Mouse (Mus musculus) liver, adult 2 months (tissue): ENCODE data around the gene Creb3l1. TPM values are rescaled to one million over a fixed set of nuclear protein-coding genes. Genes with fewer than 3 reads are reported as not detected.
A peak's percentile ranks its signal among the peaks of the same experiment; 100 is the strongest.

Experiments
- DNase-seq: peaks from one replicate; pipeline ENCODE4 v3.0.0-alpha.2; 2011; ENCODE audit warnings: low read depth, low spot score; ENCODE audit errors: extremely low read depth
- H3K27ac ChIP-seq: fragments of 200-500 bp; replicated peaks from 2 replicates; pipeline ENCODE4 v1.5.1; 2012; ENCODE audit warnings: low read depth, mild to moderate bottlenecking, control low read depth, inconsistent platforms, low read length; ENCODE audit not compliant: insufficient read depth
- H3K27me3 ChIP-seq: fragments of 200-500 bp; 2 replicates; pipeline ENCODE4 v1.6.1; 2012; ENCODE audit warnings: mild to moderate bottlenecking, moderate library complexity, low read length, inconsistent platforms; ENCODE audit not compliant: control insufficient read depth, insufficient read depth
- H3K36me3 ChIP-seq: fragments of 200-500 bp; 2 replicates; pipeline ENCODE4 v1.6.1; 2012; ENCODE audit warnings: low read length, inconsistent platforms; ENCODE audit not compliant: control insufficient read depth, insufficient read depth
- H3K4me1 ChIP-seq: fragments of 200-500 bp; 2 replicates; pipeline ENCODE4 v1.6.1; 2011; ENCODE audit warnings: low read length; ENCODE audit not compliant: control insufficient read depth, insufficient read depth
- H3K4me3 ChIP-seq: fragments of 200-500 bp; 2 replicates; pipeline ENCODE4 v1.5.1; 2011; ENCODE audit warnings: low read depth, mild to moderate bottlenecking, control low read depth, low read length, moderate library complexity; ENCODE audit not compliant: insufficient read depth
- H3K79me2 ChIP-seq: fragments of 200-500 bp; 2 replicates; pipeline ENCODE4 v1.6.1; 2012; ENCODE audit warnings: inconsistent platforms, mild to moderate bottlenecking, low read length, moderate library complexity; ENCODE audit not compliant: control insufficient read depth, insufficient read depth
- H3K9ac ChIP-seq: fragments of 200-500 bp; 2 replicates; pipeline ENCODE4 v1.6.1; 2012; ENCODE audit warnings: low read depth, mild to moderate bottlenecking, control low read depth, inconsistent platforms, low read length
- CTCF ChIP-seq: fragments of 200-500 bp; IDR thresholded peaks from 2 replicates; pipeline ENCODE4 v1.5.1; 2011; ENCODE audit warnings: low read depth, low read length, control low read depth
- POLR2A ChIP-seq: fragments of 200-500 bp; IDR thresholded peaks from 2 replicates; pipeline ENCODE4 v1.6.1; 2011; ENCODE audit warnings: low read length, control low read depth; ENCODE audit not compliant: insufficient read depth; ENCODE audit errors: extremely low read depth
- WGBS: fragments of 180-500 bp; shearing (Covaris S2); methylation state at CpG from one replicate; pipeline ENCODE4 v1.1.7; 2018; 5-methylcytosine and 5-hydroxymethylcytosine counted together
- polyA plus RNA-seq: library from polyadenylated mRNA; depleted of rRNA; stranded (reverse); fragments of >200 nt; gene quantifications from 2 replicates; pipeline ENCODE4 v1.2.3, GENCODE M21; 2012
- total RNA-seq: library from RNA; depleted of rRNA; stranded (reverse); fragments of >200 nt; gene quantifications from 2 replicates; pipeline ENCODE4 v1.2.3, GENCODE M21; 2014

The Creb3l1 gene
- total and polyA plus RNA-seq, 2 experiments, result 0.18 to 0.40 TPM

GRCm38 (mm10) chr2:92048034-92048690, 23.9 kb upstream of the Creb3l1 start:
- Histone ChIP-seq H3K4me1 (no peaks in the 10 kb centered on the region), H3K4me3 (no peak overlapping the region), H3K27ac (no peak overlapping the region), H3K27me3 (no peaks in the 10 kb centered on the region; the same call in 1 of the 2 replicates), H3K9ac (no peak overlapping the region), H3K36me3 (no peaks in the 10 kb centered on the region), H3K79me2 (no peaks in the 10 kb centered on the region)
- 75% methylated on average over 9 of the region's 9 CpGs for WGBS
- no peak for DNase-seq
- no peak for TF ChIP-seq POLR2A
- no peak for TF ChIP-seq CTCF

- no peak overlapping the region for H3K4me3 ChIP-seq
- DNase-seq, result peak; percentile 17
- H3K79me2 ChIP-seq, result no peaks in the 10 kb centered on the region
- no peak overlapping the region for H3K27ac ChIP-seq
- 11% methylated on average over 4 of the region's 4 CpGs for WGBS
- TF ChIP-seq POLR2A (no peak), CTCF (no peak)
- no peaks in the 10 kb centered on the region for H3K4me1 ChIP-seq
- no peaks in the 10 kb centered on the region for H3K36me3 ChIP-seq
- H3K9ac ChIP-seq, result no peak overlapping the region
- H3K27me3 ChIP-seq, result no peaks in the 10 kb centered on the region; the same call in 1 of the 2 replicates
Observed at GRCm38 (mm10) chr2:92047601-92048000, 23.3 kb upstream of the Creb3l1 start.

- H3K9ac ChIP-seq, result no peak overlapping the region
- H3K36me3 ChIP-seq, result no peaks in the 10 kb centered on the region
- H3K4me3 ChIP-seq, result no peak overlapping the region
- H3K4me1 ChIP-seq, result no peaks in the 10 kb centered on the region
- H3K79me2 ChIP-seq, result no peaks in the 10 kb centered on the region
- WGBS, result 95% methylated on average over 12 of the region's 12 CpGs
- H3K27me3 ChIP-seq, result no peaks in the 10 kb centered on the region
- TF ChIP-seq CTCF (no peak), POLR2A (no peak)
- H3K27ac ChIP-seq, result no peak overlapping the region
- no peak for DNase-seq
Observed at GRCm38 (mm10) chr2:92043285-92043684, 19.0 kb upstream of the Creb3l1 start.

- no peaks in the 10 kb centered on the region for H3K27me3 ChIP-seq
- H3K79me2 ChIP-seq, result no peaks in the 10 kb centered on the region
- no peak overlapping the region for H3K4me3 ChIP-seq
- no peaks in the 10 kb centered on the region for H3K4me1 ChIP-seq
- no peak for DNase-seq
- H3K9ac ChIP-seq, result no peak overlapping the region
- no peak overlapping the region for H3K27ac ChIP-seq
- TF ChIP-seq POLR2A (no peak), CTCF (no peak)
- WGBS, result 60% methylated on average over 15 of the region's 15 CpGs
- H3K36me3 ChIP-seq, result no peaks in the 10 kb centered on the region
Observed at GRCm38 (mm10) chr2:92041538-92041937, 17.2 kb upstream of the Creb3l1 start.

GRCm38 (mm10) chr2:92034273-92034672, 10.0 kb upstream of the Creb3l1 start:
- Histone ChIP-seq H3K79me2 (no peaks in the 10 kb centered on the region), H3K4me3 (no peak overlapping the region), H3K27ac (no peak overlapping the region), H3K27me3 (no peaks in the 10 kb centered on the region), H3K4me1 (no peaks in the 10 kb centered on the region), H3K36me3 (no peaks in the 10 kb centered on the region), H3K9ac (no peak overlapping the region)
- TF ChIP-seq CTCF (no peak), POLR2A (no peak)
- WGBS, result 84% methylated on average over 9 of the region's 9 CpGs
- no peak for DNase-seq

- no peak overlapping the region for H3K27ac ChIP-seq
- no peaks in the 10 kb centered on the region for H3K79me2 ChIP-seq
- WGBS, result 94% methylated on average over 8 of the region's 8 CpGs
- no peak for DNase-seq
- H3K4me3 ChIP-seq, result no peak overlapping the region
- TF ChIP-seq POLR2A, result no peak
- no peak for TF ChIP-seq CTCF
- no peak overlapping the region for H3K9ac ChIP-seq
- no peaks in the 10 kb centered on the region for H3K27me3 ChIP-seq
- peaks cover 6% of the 10 kb centered on the region; the same call in 1 of the 2 replicates for H3K4me1 ChIP-seq
- H3K36me3 ChIP-seq, result no peaks in the 10 kb centered on the region
Observed at GRCm38 (mm10) chr2:92030554-92030953, 6.3 kb upstream of the Creb3l1 start.
